Mouse (Mus musculus) lung, postnatal 0 days (tissue): ENCODE measurements at regions not wholly inside any gene's neighbourhood (a gene's known extent, or its start where the extent isn't known, plus 50 kb on each side); places are given as distances from the start of the nearest gene placed in this dataset.

Experiments used
- CTCF ChIP-seq: IDR thresholded peaks from 2 replicates; pipeline ENCODE4 v1.5.1; 2016; ENCODE audit warnings: antibody characterized with exemption, mild to moderate bottlenecking
- EP300 ChIP-seq: IDR thresholded peaks from 2 replicates; pipeline ENCODE4 v1.6.1; 2016; ENCODE audit warnings: antibody characterized with exemption, mild to moderate bottlenecking, control low read depth

DNA sequence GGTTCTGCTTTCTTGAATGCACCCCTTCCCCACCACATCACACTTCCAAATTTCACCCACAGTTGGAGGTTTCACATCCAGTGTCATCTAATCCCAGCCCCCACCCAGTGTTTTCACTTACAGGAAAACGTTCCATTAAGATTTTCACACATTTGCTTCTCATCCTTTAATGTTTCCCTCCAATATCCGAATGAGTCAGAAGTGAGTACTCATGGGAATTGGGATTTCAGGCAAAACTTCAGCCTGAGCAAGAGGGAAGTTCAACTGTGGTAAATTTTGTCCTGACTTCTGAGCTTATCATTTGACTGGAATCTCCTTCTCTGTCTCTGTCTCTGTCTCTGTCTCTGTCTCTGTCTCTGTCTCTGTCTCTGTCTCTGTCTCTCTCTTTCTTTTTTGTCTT, 350.3 kb upstream of the Klf4 start:
- TF ChIP-seq CTCF: no peak
- TF ChIP-seq EP300: no peak
